Mouse (Mus musculus) myocyte (in vitro differentiated cells): ENCODE results near the gene Ttc28. TPM values are rescaled to one million over a fixed set of nuclear protein-coding genes. Genes with fewer than 3 reads are reported as not detected.

Experiments
- H3K27me3 ChIP-seq: one replicate; pipeline ENCODE4 v1.6.1; 2011; ENCODE audit not compliant: control insufficient read depth, insufficient read depth, insufficient read length
- H3K36me3 ChIP-seq: one replicate; pipeline ENCODE4 v1.6.1; 2011; ENCODE audit not compliant: control insufficient read depth, insufficient read depth
- H3K4me2 ChIP-seq: one replicate; pipeline ENCODE4 v1.6.1; 2011; ENCODE audit warnings: low read depth, control low read depth
- H3K4me3 ChIP-seq: one replicate; pipeline ENCODE4 v1.5.1; 2011; ENCODE audit warnings: mild to moderate bottlenecking, control low read depth, moderate library complexity
- H3K79me2 ChIP-seq: one replicate; pipeline ENCODE4 v1.6.1; 2011; ENCODE audit not compliant: control insufficient read depth, insufficient read depth
- H3ac ChIP-seq: one replicate; pipeline ENCODE4 v1.6.1; 2011; ENCODE audit not compliant: control insufficient read depth, insufficient read length
- CEBPB ChIP-seq: IDR thresholded peaks from 2 replicates; pipeline ENCODE4 v1.6.1; 2011; ENCODE audit warnings: mild to moderate bottlenecking, moderate library complexity; ENCODE audit not compliant: poor library complexity, insufficient read depth, severe bottlenecking
- E2F4 ChIP-seq: IDR thresholded peaks from one replicate; pipeline ENCODE4 v1.6.1; 2011; ENCODE audit warnings: mild to moderate bottlenecking, control low read depth, moderate library complexity; ENCODE audit not compliant: insufficient read depth
- MAX ChIP-seq: IDR thresholded peaks from one replicate; pipeline ENCODE4 v1.6.1; 2011; ENCODE audit warnings: low read depth, mild to moderate bottlenecking, control low read depth
- MYOD1 ChIP-seq, 3 experiments: IDR thresholded peaks; one replicate each; pipeline ENCODE4 v1.6.1; 2011; ENCODE audit warnings: control low read depth in 2 of 3, low read depth in 2 of 3, mild to moderate bottlenecking in 2 of 3, moderate library complexity in 1 of 3; ENCODE audit not compliant: insufficient read length in 2 of 3, control insufficient read depth in 1 of 3
- MYOG ChIP-seq, 3 experiments: IDR thresholded peaks; one replicate each; pipeline ENCODE4 v1.6.1; 2011; ENCODE audit warnings: control low read depth in 2 of 3, low read depth in 2 of 3, mild to moderate bottlenecking in 2 of 3; ENCODE audit not compliant: insufficient read length in 2 of 3, control insufficient read depth in 1 of 3, insufficient read depth in 1 of 3
- POLR2A ChIP-seq: IDR thresholded peaks from one replicate; pipeline ENCODE4 v1.6.1; 2011; ENCODE audit warnings: low read depth, mild to moderate bottlenecking, control low read depth, moderate library complexity; ENCODE audit not compliant: insufficient read length
- POLR2AphosphoS2 ChIP-seq: IDR thresholded peaks from one replicate; pipeline ENCODE4 v1.6.1; 2011; ENCODE audit warnings: low read depth, control low read depth; ENCODE audit not compliant: insufficient read length
- REST ChIP-seq: IDR thresholded peaks from one replicate; pipeline ENCODE4 v1.6.1; 2011; ENCODE audit warnings: mild to moderate bottlenecking, control low read depth, moderate library complexity; ENCODE audit not compliant: insufficient read depth, insufficient read length
- SRF ChIP-seq: IDR thresholded peaks from one replicate; pipeline ENCODE4 v1.6.1; 2011; ENCODE audit warnings: low read depth; ENCODE audit not compliant: control insufficient read depth, insufficient read length
- TCF12 ChIP-seq: IDR thresholded peaks from one replicate; pipeline ENCODE4 v1.6.1; 2011; ENCODE audit warnings: mild to moderate bottlenecking, control low read depth; ENCODE audit not compliant: poor library complexity, insufficient read depth, severe bottlenecking
- TCF3 ChIP-seq: IDR thresholded peaks from one replicate; pipeline ENCODE4 v1.6.1; 2011; ENCODE audit warnings: low read depth, control low read depth; ENCODE audit not compliant: insufficient read length
- USF1 ChIP-seq: IDR thresholded peaks from one replicate; pipeline ENCODE4 v1.6.1; 2011; ENCODE audit warnings: low read depth, mild to moderate bottlenecking, control low read depth, moderate library complexity
- polyA plus RNA-seq: library from polyadenylated mRNA; unstranded; fragments of >200 nt; fragmentation: generic; extraction: Trizol; gene quantifications from one replicate; pipeline ENCODE4 v1.2.1, GENCODE M21; 2012; ENCODE audit warnings: missing spikeins

Gene Ttc28
- polyA plus RNA-seq, 1 experiment: 8.5 TPM

DNA sequence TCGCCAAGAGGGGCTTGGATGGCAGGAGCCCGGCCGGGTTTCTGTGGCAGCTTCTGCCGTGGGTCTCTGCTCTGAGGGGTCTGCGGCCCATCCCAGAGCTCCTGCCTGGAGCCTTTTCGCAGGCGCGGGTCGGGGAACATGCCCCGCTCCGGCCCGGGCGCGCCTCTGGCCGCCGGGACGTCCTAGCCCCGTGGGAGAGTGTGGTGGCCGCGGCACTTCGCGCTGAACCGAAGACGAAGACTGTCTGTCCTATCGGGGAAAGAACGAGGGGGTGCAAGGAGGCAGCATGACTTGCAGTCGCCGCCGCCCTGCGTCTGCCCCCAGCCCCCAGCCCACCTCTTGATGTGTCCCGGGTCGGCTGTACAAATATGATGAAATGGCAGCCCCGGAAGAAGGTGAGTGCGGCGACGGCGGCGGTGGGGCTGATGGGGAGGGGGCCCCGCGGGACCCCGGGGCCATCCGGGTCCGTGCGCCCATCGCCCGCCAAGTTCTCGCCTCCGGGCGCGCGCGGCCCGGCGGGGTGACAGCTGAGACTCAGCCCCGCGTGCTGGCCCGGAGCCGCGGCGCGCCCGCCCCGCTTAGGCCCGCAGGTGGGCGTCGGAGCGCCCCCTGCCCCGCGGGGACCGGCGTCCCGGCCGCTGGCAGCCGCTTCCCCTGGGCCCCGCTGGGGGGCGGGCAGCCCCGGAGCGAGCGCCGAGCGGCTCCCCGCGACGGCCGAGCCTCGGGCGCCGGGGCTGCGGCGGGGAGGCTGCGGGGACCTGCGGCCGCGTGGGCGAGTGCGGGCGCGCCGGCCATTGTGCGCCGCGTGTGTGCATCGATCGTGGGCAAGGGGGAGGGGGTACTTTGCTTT, 99.6 kb downstream of the Ttc28 start:
- H3K36me3 ChIP-seq: no peaks in the 10 kb centered on the region
- H3K27me3 ChIP-seq: no peaks in the 10 kb centered on the region
- H3K79me2 ChIP-seq: peaks cover 11% of the 10 kb centered on the region
- TF ChIP-seq MYOD1 (IDR thresholded peaks at IDR 0.05; ENCODE audit: control insufficient read depth in 1 of 3, insufficient read length in 2 of 3, low read depth in 2 of 3): peak in 1 of 3 experiments; percentile 54
- no peak for TF ChIP-seq TCF12
- TF ChIP-seq USF1: no peak
- no peak for TF ChIP-seq SRF
- no peak for TF ChIP-seq MAX
- TF ChIP-seq TCF3: no peak
- peak in 2 of 3 experiments; percentile 35 to 44 for TF ChIP-seq MYOG (IDR thresholded peaks at IDR 0.05; ENCODE audit: control insufficient read depth in 1 of 3, insufficient read depth in 1 of 3, insufficient read length in 2 of 3, low read depth in 2 of 3)
- no peak for TF ChIP-seq E2F4
- TF ChIP-seq REST: no peak
- TF ChIP-seq CEBPB: no peak
- TF ChIP-seq POLR2A: peak; percentile 25
- TF ChIP-seq POLR2AphosphoS2: no peak
- H3K4me2 ChIP-seq: peak overlapping the region; percentile 56
- H3K4me3 ChIP-seq: peak overlapping the region; percentile 51
- H3ac ChIP-seq: peak overlapping the region; percentile 83

DNA sequence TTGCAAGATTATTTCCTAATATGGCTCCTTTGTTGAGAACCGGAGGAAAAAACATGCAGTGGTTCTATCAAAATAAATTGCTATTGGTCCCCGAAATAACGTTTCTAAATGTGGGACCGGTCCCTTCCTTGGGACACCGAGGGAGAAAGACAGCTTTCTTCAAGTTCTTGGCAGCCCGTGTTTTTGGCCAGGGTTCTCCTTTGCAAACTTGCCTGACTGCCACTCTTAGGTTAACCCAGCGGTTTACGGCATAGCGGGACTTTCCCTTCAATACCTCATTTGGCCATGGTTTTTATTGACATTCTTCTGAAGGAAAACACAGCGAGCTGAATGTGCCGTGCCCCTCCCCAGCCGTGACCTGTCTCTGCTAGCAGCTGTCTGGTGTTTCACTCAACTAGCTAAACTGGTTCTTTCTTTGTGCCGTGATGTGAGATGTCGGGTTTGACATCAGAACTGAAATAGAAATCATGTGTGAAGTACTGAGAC, 100.3 kb downstream of the Ttc28 start:
- peak overlapping the region; percentile 56 for H3K4me2 ChIP-seq
- H3ac ChIP-seq: peak overlapping the region; percentile 83
- H3K36me3 ChIP-seq: no peaks in the 10 kb centered on the region
- TF ChIP-seq MYOG (IDR thresholded peaks at IDR 0.05; ENCODE audit: control insufficient read depth in 1 of 3, insufficient read depth in 1 of 3, insufficient read length in 2 of 3, low read depth in 2 of 3) (peak; percentile 41 to 74 (median 48)), MYOD1 (IDR thresholded peaks at IDR 0.05; ENCODE audit: control insufficient read depth in 1 of 3, insufficient read length in 2 of 3, low read depth in 2 of 3) (peak in 2 of 3 experiments; percentile 66 to 80), SRF (peak; percentile 20), CEBPB (no peak), POLR2A (peak; percentile 13)
- no peaks in the 10 kb centered on the region for H3K27me3 ChIP-seq
- H3K4me3 ChIP-seq: peak overlapping the region; percentile 51
- peaks cover 11% of the 10 kb centered on the region for H3K79me2 ChIP-seq

DNA sequence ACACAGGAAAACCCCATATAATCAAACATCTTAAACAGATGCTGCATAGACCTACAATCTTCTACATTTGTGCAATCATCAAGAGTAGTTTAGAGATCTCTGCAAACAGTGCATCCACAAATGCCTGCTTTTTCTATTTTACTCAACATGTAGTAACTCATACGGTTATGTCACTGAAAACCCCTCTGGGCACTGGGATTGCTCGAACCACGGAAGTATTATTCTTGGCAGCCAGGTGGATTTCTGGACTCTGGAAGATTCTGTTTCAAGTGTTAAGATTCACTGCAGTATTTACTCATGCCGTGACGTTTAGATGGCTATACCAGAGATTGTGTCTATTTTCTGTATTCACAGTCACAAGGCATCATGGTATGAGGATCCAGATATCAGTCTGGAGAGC, 101.0 kb downstream of the Ttc28 start:
- H3K27me3 ChIP-seq: no peaks in the 10 kb centered on the region
- no peaks in the 10 kb centered on the region for H3K36me3 ChIP-seq
- H3K4me2 ChIP-seq: peak overlapping the region; percentile 56
- no peak overlapping the region for H3ac ChIP-seq
- peak overlapping the region; percentile 51 for H3K4me3 ChIP-seq
- TF ChIP-seq USF1: no peak
- TF ChIP-seq TCF3: no peak
- TF ChIP-seq TCF12: no peak
- TF ChIP-seq REST: no peak
- TF ChIP-seq MYOD1 (IDR thresholded peaks at IDR 0.05; ENCODE audit: control insufficient read depth in 1 of 3, insufficient read length in 2 of 3, low read depth in 2 of 3): no peak
- TF ChIP-seq POLR2AphosphoS2: no peak
- no peak for TF ChIP-seq CEBPB
- TF ChIP-seq E2F4: no peak
- TF ChIP-seq MAX: no peak
- no peak for TF ChIP-seq SRF
- no peak for TF ChIP-seq MYOG (IDR thresholded peaks at IDR 0.05; ENCODE audit: control insufficient read depth in 1 of 3, insufficient read depth in 1 of 3, insufficient read length in 2 of 3, low read depth in 2 of 3)
- no peak for TF ChIP-seq POLR2A
- H3K79me2 ChIP-seq: peaks cover 11% of the 10 kb centered on the region

DNA sequence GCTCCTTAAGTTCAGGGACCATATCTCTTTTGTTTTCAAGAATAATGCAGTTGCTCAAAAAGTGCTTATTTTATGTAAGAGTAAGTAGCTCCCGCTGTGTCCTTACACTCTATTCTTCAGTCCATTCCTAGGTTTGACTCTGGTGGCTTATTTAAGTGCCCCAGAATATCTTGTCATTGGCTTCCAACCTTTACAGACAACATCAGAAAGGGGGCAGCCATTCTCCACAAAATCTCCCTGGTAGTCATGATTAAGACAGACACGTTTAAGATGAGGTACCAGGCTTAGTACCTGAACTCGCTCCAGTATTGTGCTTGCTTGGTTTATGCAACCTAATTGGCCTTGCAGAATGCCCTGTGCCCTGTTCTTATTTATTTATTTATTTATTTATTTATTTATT, 102.8 kb downstream of the Ttc28 start:
- Histone ChIP-seq H3K36me3 (no peaks in the 10 kb centered on the region), H3K27me3 (no peaks in the 10 kb centered on the region), H3K79me2 (peaks cover 11% of the 10 kb centered on the region), H3K4me3 (no peak overlapping the region), H3K4me2 (no peak overlapping the region), H3ac (no peak overlapping the region)
- no peak for TF ChIP-seq TCF3

DNA sequence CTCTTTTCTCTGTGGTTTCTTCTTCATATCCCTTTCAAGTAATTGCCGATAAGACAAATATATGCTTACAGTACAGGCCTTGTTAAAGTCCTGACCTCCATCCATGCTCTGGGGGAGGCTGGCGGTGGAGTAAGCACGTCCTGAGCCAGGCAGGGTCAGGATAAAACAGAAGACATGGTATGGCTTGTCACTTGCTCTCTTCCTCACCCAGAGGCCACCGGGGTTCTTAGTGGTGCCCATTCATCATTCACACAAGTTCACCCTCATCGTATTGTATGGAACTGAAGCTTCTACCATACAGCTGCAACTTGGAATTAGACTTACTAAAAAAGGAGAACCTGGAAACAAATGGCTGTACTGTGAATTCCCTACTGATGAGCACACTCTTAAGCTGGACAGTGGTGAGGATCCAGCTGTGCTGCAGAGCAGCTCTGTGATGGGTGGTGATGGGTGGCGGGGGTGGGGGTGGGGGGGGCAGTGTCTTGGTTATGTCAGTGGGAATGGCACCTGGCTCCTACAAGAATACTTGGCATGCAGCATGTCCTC, 104.6 kb downstream of the Ttc28 start:
- Histone ChIP-seq H3K27me3 (no peaks in the 10 kb centered on the region), H3K36me3 (no peaks in the 10 kb centered on the region), H3K4me3 (no peak overlapping the region), H3K4me2 (no peak overlapping the region), H3K79me2 (peaks cover 11% of the 10 kb centered on the region), H3ac (no peak overlapping the region)
- TF ChIP-seq MYOD1 (IDR thresholded peaks at IDR 0.05; ENCODE audit: control insufficient read depth in 1 of 3, insufficient read length in 2 of 3, low read depth in 2 of 3): peak in 1 of 3 experiments; percentile 34
- no peak for TF ChIP-seq TCF3
